Comparison of ENCODE assay signal across 17 mouse cellular contexts in genomic region chr19:22869853-22870252, GRCm38 (mm10).
DNase-seq lines count a peak whose midpoint lies in the region; ATAC-seq and TF ChIP-seq lines count a peak whose summit lies in the region.
"Had no signal": no experiment of that assay in that cellular context is flagged by ENCODE, and none has a peak within 500 bp of the region (broad histone marks: within the 10 kb centered on the region; RNA-seq: fewer than 3 reads in every experiment).

No protein-coding gene starts in this region.

- WGBS in forebrain, embryonic 16.5 days, result 70% methylated on average over 2 of the region's 2 CpGs
- 90% methylated on average over 2 of the region's 2 CpGs for WGBS in forebrain, embryonic 11.5 days

- TF ChIP-seq POLR2A in brain, embryonic 14.5 days (IDR thresholded peaks at IDR 0.05; ENCODE audit: borderline replicate concordance, extremely low read depth, insufficient read depth, insufficient read length, poor library complexity, severe bottlenecking), result no peak

- no peaks in the 10 kb centered on the region; the same call in 1 of the 2 replicates for H3K4me1 ChIP-seq in forebrain, embryonic 16.5 days (replicated peaks; ENCODE audit: control insufficient read depth, insufficient read depth, low read length)
- H3K4me1 ChIP-seq in forebrain, embryonic 11.5 days (replicated peaks; ENCODE audit: control insufficient read depth, insufficient read depth, low read length), result no peaks in the 10 kb centered on the region
- H3K4me1 ChIP-seq: embryonic facial prominence, embryonic 10.5 days; embryonic facial prominence, embryonic 12.5 days; forebrain, embryonic 13.5 days had no signal

- H3K9me3 ChIP-seq in forebrain, embryonic 16.5 days (ENCODE audit: control insufficient read depth, low read length), result no peaks in the 10 kb centered on the region
- H3K9me3 ChIP-seq in forebrain, embryonic 11.5 days (ENCODE audit: control insufficient read depth, low read length), result no peaks in the 10 kb centered on the region
- H3K9me3 ChIP-seq: embryonic facial prominence, embryonic 10.5 days; embryonic facial prominence, embryonic 12.5 days; forebrain, embryonic 13.5 days had no signal

- H3K9ac ChIP-seq in forebrain, embryonic 16.5 days (replicated peaks; ENCODE audit: low read depth, low read length), result no peak overlapping the region
- no peak overlapping the region for H3K9ac ChIP-seq in forebrain, embryonic 11.5 days (ENCODE audit: low read length)
- H3K9ac ChIP-seq: embryonic facial prominence, embryonic 12.5 days; forebrain, embryonic 13.5 days had no signal

- H3K4me2 ChIP-seq in forebrain, embryonic 16.5 days (ENCODE audit: low read length), result no peak overlapping the region
- H3K4me2 ChIP-seq in forebrain, embryonic 11.5 days (ENCODE audit: low read depth, low read length, severe bottlenecking), result no peak overlapping the region
- H3K4me2 ChIP-seq: embryonic facial prominence, embryonic 12.5 days; forebrain, embryonic 13.5 days had no signal

- no peak for TF ChIP-seq CTCF in layer of hippocampus, adult 2 months (conservative IDR thresholded peaks at IDR 0.05)
- TF ChIP-seq CTCF in brain, embryonic 14.5 days (IDR thresholded peaks at IDR 0.05; ENCODE audit: borderline replicate concordance, extremely low read depth, insufficient read depth, insufficient read length), result no peak

- no peaks in the 10 kb centered on the region for H3K36me3 ChIP-seq in forebrain, embryonic 16.5 days (ENCODE audit: control insufficient read depth, insufficient read depth)
- no peaks in the 10 kb centered on the region for H3K36me3 ChIP-seq in forebrain, embryonic 11.5 days (ENCODE audit: control insufficient read depth, insufficient read depth, low read length)
- H3K36me3 ChIP-seq: embryonic facial prominence, embryonic 10.5 days; embryonic facial prominence, embryonic 12.5 days had no signal

- peak; percentile 57; the same call in 1 of the 2 replicates for ATAC-seq in forebrain, embryonic 16.5 days
- ATAC-seq in forebrain, embryonic 11.5 days (replicated peaks; ENCODE audit: low FRiP score), result no peak
- ATAC-seq: forebrain, embryonic 13.5 days had no signal

- no peak overlapping the region for H3K27ac ChIP-seq in forebrain, embryonic 16.5 days (ENCODE audit: low read length)
- no peak overlapping the region for H3K27ac ChIP-seq in forebrain, embryonic 11.5 days (ENCODE audit: low read depth, low read length)
- H3K27ac ChIP-seq in layer of hippocampus, adult 2 months, result peak overlapping the region; percentile 15
- H3K27ac ChIP-seq: embryonic facial prominence, embryonic 10.5 days; embryonic facial prominence, embryonic 12.5 days; forebrain, embryonic 13.5 days had no signal

- DNase-seq in forebrain, embryonic 11.5 days (ENCODE audit: low spot score), result no peak
- no peak for DNase-seq in layer of hippocampus, adult 2 months (ENCODE audit: low spot score in 2 of 2)
- DNase-seq in layer of hippocampus, adult 9-10 months (ENCODE audit: low spot score), result no peak
- peak; percentile 53 for DNase-seq in brain, embryonic 14.5 days (ENCODE audit: low read depth)
- no peak for DNase-seq in natural killer cell, adult 2 months (ENCODE audit: low spot score in 2 of 2)
- DNase-seq: adrenal gland, adult 2 months; adrenal gland, postnatal 10 days; adrenal gland, postnatal 25 days; cerebellum, adult 11-12 months; cerebellum, adult 2 months; cerebellum, adult 9-10 months; cerebellum, postnatal 10 days; cerebellum, postnatal 25 days had no signal

- H3K4me3 ChIP-seq in forebrain, embryonic 16.5 days (replicated peaks; ENCODE audit: low read length), result no peak overlapping the region
- no peak overlapping the region for H3K4me3 ChIP-seq in forebrain, embryonic 11.5 days (ENCODE audit: low read depth, low read length)
- H3K4me3 ChIP-seq in layer of hippocampus, adult 2 months, result no peak overlapping the region
- H3K4me3 ChIP-seq: embryonic facial prominence, embryonic 10.5 days; embryonic facial prominence, embryonic 12.5 days; forebrain, embryonic 13.5 days had no signal

- H3K27me3 ChIP-seq in forebrain, embryonic 16.5 days (replicated peaks; ENCODE audit: control insufficient read depth, insufficient read depth, low read length), result no peaks in the 10 kb centered on the region
- no peaks in the 10 kb centered on the region for H3K27me3 ChIP-seq in forebrain, embryonic 11.5 days (ENCODE audit: control insufficient read depth, insufficient read depth, low read length)
- H3K27me3 ChIP-seq: embryonic facial prominence, embryonic 12.5 days; forebrain, embryonic 13.5 days had no signal
